ENCODE assay signal across 8 mouse cellular contexts in genomic region chr6:149308956-149309932, GRCm38 (mm10). TPM values are rescaled to one million over a fixed set of nuclear protein-coding genes. Genes with fewer than 3 reads are reported as not detected.
DNase-seq lines count a peak whose midpoint lies in the region; ATAC-seq lines count a peak whose summit lies in the region.

Gene Resf1, plus strand, starts transcription at chr6:149309414.

- no peaks in the 10 kb centered on the region for H3K27me3 ChIP-seq in intestine, embryonic 14.5 days (replicated peaks; ENCODE audit: control insufficient read depth, insufficient read depth, low read length)

- H3K4me3 ChIP-seq in intestine, embryonic 14.5 days (ENCODE audit: low read depth, low read length), result peak within 1 kb of the TSS; percentile 92

- DNase-seq in adipocyte (ENCODE audit: low spot score), result peak; percentile 92
- DNase-seq in embryo, embryonic 10 days (ENCODE audit: low spot score), result peak; percentile 92
- peak; percentile 93 for DNase-seq in gastrocnemius, postnatal 14 days
- peak; percentile 92 for DNase-seq in intestine, embryonic 14.5 days (ENCODE audit: low spot score)
- DNase-seq in left cerebral cortex, postnatal 14 days (ENCODE audit: low spot score in 2 of 2), result peak; percentile 86 to 90
- DNase-seq in mesoderm, embryonic 11.5 days (ENCODE audit: low read depth, low spot score), result peak; percentile 89
- peak; percentile 82 to 84 for DNase-seq in right cerebral cortex, postnatal 36 days (ENCODE audit: low spot score in 2 of 2)
- peak; percentile 90 for DNase-seq in yolk sac, embryonic 10.5 days (ENCODE audit: low spot score)

- H3K36me3 ChIP-seq in intestine, embryonic 14.5 days (ENCODE audit: control insufficient read depth, insufficient read depth, low read length), result peaks cover 22% of the 10 kb centered on the region

- intact Hi-C loops in gastrocnemius, postnatal 14 days (cut with DNase I; ENCODE audit: low total_unique reads), result no loop called here
- intact Hi-C loops in left cerebral cortex, postnatal 14 days (cut with DNase I), result no loop called here

- peak within 1 kb of the TSS; percentile 86 for H3K4me2 ChIP-seq in intestine, embryonic 14.5 days (ENCODE audit: low read length)

- H3K27ac ChIP-seq in intestine, embryonic 14.5 days (ENCODE audit: low read depth), result peak within 1 kb of the TSS; percentile 99

- ATAC-seq in intestine, embryonic 14.5 days (replicated peaks; ENCODE audit: low FRiP score, low TSS enrichment, low read depth), result peak; percentile 99

- 0 out of 2 replicates have a peak, but pooled peaks cover 5% of the 10 kb centered on the region for H3K9me3 ChIP-seq in intestine, embryonic 14.5 days (ENCODE audit: control insufficient read depth, low read length)

- 4% methylated on average over 61 of the region's 61 CpGs for WGBS in intestine, embryonic 14.5 days

- H3K9ac ChIP-seq in intestine, embryonic 14.5 days (ENCODE audit: low read length), result peak within 1 kb of the TSS; percentile 97

- H3K4me1 ChIP-seq in intestine, embryonic 14.5 days (replicated peaks; ENCODE audit: control insufficient read depth, insufficient read depth, low read length), result peaks cover 11% of the 10 kb centered on the region

RNA-seq across cellular contexts. Expression of gene Resf1, which starts in this region (rescaled TPM):
- 10 to 100 TPM; 14.8 to 22.0 TPM for total RNA-seq in gastrocnemius, postnatal 14 days (2021)
- polyA plus RNA-seq in intestine, embryonic 14.5 days (2014; fragmentation: Nextera tagmentation; extraction: Ambion mirVana), result 45.9 and 53.6 TPM in 2 replicates
- total RNA-seq in left cerebral cortex, postnatal 14 days (2021), result 10 to 100 TPM; 13.7 to 15.8 TPM

Comparison
In these comparisons a context has a peak if more than half of its experiments do, and no peak if none do; other contexts are left out.
1. Peak in every context shown above with its lines: DNase-seq, ATAC-seq, H3K4me3 ChIP-seq and H3K27ac ChIP-seq.